Mouse (Mus musculus): ENCODE data around the gene Socs3. TPM values are rescaled to one million over a fixed set of nuclear protein-coding genes. Genes with fewer than 3 reads are reported as not detected.

The Socs3 gene
- total RNA-seq (2021), result 1 to 10 TPM; 3.7 to 5.8 TPM

DNA sequence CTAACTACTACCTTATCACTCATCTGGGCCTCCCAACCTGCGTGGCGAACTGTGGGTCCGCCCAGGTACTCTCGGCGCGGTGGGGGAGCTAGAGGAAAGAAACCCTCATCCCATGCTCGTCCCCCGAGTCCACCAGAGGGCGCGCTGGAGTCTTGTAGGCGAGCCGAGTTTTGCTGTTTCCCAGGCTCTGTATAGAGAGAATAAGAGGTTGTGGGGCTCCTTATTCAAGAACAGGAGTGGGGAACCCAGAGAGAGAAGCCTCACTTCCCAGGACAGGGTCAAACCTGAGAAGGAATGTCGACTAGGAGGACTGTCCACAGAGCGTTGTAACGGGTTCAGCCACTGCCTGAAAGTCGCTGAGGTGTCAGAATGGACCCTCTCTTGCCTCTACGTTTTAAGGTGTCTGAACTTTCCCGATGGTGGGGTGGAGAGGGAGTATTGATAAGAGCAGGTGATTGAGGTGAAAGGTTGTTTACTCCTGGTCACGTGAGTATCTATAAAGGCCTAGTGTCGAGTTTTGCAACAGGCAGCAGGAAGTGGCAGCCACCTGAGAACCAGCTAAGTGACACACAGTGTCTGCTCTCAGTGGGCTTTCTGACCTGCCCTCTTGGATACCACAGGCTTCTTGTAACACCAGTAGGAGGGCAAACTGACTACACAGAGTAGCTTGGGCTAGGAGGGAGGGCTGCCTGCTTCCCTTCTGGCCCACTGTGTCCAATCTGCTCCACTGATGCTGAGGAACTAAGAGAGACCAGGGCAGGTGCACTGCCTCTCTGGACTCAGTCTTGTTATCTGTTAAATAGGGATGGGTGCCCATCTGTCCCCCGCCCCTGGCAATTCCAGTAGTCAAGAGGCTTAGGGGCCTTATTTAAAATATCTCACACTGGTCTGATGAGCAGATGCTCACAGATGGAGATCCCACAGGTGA, at the start of gene Socs3:
TSS of gene Socs3 (minus strand) at position 103 of the 928 bp plus-strand sequence.
- peak; percentile 94 to 97 for DNase-seq
- intact Hi-C loops (cut with DNase I), result loop anchor here (1.0 to 5.0 kb wide), 4 partner anchors 51 to 132 kb away; no protein-coding TSS in a partner anchor

DNA sequence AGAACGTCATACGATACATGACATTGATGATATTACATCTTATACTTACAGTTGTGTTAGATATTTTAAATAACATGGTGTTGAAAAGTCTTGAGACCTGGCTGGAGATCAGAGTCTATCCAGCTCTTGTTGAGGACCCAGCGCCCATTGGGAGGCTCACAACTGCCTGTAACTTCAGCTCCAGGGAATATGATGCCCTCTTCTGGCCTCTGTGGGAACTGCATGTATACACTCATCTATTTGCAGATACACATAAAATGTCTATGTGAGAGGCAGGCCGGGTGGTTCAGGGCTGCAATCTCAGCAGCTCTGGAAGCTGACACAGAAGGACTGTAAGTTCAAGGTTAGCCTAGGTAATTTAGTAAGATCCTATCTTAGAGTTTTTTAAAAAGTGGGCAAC, 48.5 kb upstream of the Socs3 start:
- intact Hi-C loops (cut with DNase I), result no loop called here
- DNase-seq, result no peak

DNA sequence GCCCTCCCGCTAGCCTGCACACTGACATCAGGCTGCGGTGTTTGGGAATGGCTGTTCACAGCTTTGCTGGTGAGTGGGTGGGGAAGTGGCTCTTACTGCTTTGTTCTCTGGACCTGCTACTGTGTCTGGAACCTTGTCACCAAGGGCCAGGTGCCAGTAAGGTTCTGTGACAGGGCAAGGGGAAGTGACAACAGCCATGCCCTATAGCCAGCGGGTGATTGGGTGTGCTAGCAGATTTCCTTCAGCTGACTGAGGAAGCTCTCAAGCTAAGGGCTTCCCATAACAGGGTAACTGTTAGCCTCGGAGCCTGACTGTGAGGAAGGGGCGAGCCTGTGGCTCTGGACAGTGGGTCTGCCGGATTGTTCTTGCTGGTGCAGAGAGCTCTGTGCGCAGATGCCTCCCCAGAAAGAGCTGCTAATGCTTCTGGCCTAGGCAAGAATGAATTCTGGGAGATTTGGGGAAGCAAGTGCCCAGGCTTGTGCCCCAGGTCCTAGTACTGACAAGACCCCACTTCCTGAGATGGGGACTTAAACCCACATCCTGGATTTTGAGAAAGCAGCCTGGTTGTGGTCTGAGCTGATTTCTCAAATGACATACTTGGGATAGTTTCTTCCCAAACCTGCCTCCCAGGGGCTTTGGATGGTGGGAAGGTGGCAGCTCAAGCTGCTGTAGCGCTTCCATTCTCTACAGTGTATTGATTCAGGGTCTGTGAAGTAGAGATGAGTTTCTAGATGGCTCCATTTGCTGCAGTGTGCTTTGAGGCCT, 45.7 kb upstream of the Socs3 start:
- intact Hi-C loops (cut with DNase I), result no loop called here
- no peak for DNase-seq

DNA sequence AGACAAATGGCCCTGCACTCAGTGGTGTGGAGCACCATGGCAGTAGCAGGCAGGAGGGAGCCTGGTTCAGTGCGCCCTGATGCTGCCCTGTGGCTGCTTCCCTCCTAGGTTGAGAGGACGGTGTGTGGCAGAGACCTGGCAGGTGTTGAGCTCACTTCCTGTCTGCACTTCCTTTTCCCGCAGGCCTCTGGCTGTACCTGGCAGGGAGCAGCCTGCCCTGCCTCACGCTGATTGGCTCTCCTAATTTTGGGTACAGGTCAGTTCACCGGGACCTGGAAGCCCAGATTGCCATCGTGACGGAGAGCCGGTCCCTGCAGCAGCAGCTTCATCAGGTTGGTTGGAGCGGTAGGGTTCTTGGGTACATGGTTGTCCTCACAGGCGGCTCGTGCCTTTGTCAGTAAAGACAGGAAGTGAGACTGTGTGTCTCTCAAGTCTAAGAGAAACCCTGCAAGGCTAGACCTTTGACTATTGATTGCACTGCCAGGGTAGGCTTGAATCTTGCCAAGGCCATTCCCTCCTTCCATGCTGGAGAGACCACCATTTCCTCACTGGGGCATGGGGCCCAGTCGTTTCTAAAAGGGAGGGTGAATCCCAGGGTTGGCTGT, 44.6 kb upstream of the Socs3 start:
- no peak for DNase-seq
- intact Hi-C loops (cut with DNase I), result no loop called here

DNA sequence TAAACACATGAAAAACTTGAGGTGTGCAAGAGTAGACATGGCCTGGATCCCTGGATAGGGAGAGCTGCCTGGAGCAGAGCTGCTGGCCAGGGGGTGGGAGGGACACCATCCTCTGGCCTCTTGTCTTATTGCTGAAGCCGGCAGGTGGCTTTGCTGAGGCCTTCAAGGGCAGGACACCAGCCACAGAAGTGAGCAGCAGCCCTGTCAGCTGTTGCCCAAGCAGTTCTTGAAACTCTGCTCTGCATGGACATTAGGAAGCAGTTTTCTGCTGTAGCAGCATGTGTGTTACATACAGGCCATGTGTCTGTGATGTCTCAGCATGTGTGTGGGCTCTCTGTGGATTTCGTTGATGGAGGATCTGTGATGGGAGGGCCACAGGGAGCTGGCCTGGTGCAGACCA, 43.5 kb upstream of the Socs3 start:
- intact Hi-C loops (cut with DNase I), result no loop called here
- DNase-seq, result no peak

DNA sequence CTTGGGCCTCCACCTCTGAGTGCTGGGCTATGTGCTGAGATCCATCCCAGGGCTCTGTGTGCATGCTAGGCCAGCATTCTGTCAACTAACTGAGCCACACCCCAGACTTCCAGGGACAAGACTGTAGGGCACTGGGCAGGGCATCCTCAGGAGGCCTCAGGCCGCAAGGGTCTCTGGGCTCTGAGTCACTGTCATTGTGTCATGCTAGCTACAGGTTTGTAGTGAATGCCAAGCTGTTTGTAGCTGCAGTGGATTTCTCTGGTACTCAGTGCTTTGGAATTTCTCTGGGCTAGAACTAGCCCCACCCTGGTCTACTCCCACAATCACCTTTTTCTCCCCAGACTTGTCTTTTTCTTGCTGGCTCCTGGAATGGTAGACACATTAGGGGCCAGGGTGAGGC, 42.7 kb upstream of the Socs3 start:
- intact Hi-C loops (cut with DNase I), result no loop called here

DNA sequence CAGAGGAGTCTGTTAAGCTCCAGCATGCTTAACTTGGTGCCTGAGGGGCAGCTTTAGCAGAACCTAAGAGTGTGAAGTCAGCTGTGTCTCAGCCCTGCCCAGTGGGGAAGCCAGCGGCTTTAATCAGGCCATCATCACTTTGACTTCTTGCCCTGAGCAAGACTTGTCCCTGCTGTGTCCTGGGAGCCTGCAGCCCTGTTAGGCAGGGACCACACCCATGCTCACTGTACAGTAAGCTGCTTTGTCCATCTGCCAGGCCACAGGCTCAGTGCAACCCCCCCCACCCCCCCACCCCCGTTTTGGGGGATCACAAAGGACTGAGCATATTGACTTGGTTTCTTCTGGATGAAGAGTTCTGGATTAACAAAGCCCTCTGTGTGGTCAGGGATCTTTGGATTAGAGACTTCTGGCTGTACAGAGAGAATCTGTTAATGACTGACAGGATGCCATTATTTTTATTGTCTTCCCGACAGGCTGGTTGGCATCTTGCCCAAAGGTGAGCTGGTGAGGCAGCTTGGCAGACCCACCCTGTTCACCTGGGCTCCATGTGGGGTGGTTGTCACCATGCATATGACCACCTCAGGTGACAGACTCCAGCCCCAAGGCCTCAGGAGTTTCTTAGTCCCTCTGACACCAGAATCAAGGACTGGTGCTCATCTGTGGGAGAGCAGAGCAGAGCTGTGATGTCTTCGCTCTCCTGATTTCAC, 40.2 kb upstream of the Socs3 start:
- intact Hi-C loops (cut with DNase I), result no loop called here
- no peak for DNase-seq

More for the DNA sequence above, 42.7 kb upstream of the Socs3 start:
- no peak for DNase-seq

DNA sequence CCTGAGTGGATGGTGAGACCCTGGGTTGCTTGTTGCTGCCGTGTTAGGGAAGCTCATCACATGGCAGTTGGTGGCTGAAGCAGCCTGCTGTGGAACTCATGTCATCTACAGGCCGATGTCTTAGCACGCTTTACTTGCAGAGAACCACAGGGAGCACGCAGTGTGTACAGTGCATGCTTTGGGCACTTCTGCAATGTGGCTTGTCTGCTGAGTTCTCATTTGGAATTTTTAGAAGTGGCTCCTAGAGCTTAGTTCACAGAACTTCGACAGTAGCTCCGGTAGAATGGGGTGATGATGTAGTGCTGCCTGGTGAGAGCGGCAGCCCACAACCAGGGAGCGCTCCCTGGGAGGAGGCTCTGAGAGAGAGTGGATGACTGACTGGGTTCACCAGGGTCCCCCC, 39.0 kb upstream of the Socs3 start:
- intact Hi-C loops (cut with DNase I), result no loop called here
- DNase-seq, result no peak

DNA sequence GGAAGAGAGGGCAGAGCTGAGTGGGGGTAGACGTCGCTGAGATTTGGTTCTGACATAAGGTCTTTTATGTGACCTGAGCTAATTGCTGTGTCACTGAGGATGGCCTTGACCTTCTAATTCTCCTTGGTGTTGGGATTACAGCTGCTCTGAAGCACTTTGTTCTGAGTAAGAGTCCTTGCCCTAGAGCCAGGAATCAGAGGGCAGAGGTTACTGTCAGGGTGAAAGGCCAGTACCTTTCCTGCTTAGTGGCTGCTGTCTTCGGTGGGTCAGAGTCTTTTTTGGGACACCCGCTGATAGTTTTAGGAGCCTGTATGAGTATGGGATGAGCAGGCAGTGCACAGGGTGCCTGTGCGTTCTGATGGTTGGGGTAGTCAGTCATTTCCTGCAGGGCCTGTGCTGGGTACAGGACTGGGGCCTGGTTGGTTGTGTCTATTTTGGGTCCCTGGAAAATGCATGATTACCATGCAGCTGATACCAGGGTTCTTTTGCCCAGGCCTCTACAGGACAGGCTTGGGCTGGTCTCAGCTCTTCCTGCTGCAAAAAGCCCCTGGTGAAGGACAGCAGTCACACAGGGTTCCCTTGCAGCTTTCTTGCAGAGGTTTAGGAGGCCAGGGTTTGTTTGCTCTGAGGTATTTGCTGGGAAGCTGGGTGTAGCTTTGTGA, 38.4 kb upstream of the Socs3 start:
- intact Hi-C loops (cut with DNase I), result no loop called here
- no peak for DNase-seq

DNA sequence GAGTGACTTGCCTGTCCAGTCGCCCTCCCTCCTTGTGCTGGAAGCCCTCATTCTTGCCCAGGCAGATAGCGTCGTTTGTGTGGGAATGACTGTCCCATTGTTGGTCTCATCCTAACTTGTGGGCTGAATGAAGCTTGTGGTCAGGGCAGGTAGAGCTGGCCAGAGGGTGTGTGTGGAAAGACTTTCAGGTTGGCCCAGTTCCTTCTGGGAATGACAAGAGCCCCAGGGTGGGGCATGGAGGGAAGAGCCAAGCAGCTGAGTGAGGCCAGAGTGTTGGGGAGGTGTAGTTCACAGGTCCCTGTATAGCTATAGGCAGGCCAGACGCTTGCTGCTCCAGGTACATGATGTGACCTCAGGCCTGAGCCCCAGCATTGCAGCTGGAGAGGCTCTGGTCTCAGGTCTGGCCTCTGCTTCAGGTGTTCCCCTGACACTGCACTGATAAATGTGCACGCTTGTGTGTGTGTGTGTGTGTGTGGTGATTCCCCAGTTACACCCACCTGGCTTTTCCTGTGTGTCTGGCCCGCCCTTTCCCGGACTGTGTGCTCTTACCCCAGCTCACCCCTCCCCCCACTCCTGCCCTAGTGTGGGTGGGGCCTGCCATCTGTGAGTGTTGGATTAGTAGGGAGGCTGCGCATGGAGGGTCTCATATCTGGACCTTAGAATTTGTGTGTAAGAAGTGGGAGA, 37.8 kb upstream of the Socs3 start:
- intact Hi-C loops (cut with DNase I), result no loop called here

DNA sequence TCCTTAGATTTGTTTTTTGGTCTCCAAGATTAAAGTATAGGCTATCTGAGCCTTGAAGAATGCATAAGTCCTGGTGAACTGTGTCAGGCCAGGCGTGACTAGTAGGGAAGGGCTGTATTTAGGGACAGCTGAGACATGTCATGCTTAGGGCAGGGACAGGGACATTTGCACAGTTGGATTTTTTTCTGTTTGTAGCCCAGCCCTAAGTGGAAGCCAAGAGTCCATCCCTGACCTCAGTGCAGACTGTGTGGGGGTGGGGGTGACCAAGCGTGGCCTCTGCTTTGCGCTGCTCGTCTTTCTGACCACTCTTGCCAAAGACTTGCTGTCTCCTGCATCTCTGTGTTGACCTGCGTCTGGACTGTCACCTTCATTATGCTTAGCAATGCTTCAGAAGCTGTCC, 34.4 kb upstream of the Socs3 start:
- peak in 1 of 2 experiments; percentile 44 for DNase-seq
- intact Hi-C loops (cut with DNase I), result no loop called here

More for the DNA sequence above, 37.8 kb upstream of the Socs3 start:
- no peak for DNase-seq

DNA sequence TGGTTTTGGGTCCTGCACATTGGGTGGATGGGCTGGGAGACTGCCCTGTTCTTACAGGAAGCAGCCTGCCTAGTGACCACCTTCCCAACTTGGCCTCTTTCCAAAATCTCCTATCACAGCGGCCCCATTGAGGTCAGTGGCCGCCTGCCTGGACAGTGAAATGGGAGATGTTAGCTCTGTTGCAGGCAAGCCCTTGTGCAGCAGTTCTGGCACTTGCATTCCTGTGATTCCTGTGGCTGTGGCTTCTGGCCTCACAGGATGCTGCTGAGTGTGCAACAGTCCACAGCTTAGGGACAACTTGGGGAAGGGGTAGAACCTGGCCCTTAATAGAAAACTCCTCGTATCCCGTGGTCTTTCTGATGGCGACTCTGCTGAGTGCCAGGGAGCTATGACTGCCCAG, 33.9 kb upstream of the Socs3 start:
- intact Hi-C loops (cut with DNase I), result no loop called here
- DNase-seq, result no peak

DNA sequence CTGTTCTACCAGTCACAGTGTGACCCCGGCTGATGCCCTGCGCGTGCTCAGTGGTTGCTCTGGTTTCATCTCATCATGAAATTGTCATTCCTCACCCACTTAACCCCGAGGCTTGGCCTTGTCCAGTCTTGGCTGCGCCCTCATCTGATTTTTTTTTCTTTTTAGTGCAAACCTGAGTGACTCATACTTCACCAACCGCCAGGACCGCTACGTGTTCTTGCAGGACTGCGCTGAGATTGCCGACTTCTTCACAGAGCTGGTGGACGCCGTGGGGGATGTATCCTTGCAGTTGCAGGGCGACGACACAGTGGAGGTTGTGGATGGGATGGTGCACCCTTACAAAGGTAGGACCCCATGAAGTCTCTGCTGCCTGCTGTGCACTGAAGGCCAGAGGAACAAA, 33.3 kb upstream of the Socs3 start:
- intact Hi-C loops (cut with DNase I), result no loop called here
- no peak for DNase-seq

DNA sequence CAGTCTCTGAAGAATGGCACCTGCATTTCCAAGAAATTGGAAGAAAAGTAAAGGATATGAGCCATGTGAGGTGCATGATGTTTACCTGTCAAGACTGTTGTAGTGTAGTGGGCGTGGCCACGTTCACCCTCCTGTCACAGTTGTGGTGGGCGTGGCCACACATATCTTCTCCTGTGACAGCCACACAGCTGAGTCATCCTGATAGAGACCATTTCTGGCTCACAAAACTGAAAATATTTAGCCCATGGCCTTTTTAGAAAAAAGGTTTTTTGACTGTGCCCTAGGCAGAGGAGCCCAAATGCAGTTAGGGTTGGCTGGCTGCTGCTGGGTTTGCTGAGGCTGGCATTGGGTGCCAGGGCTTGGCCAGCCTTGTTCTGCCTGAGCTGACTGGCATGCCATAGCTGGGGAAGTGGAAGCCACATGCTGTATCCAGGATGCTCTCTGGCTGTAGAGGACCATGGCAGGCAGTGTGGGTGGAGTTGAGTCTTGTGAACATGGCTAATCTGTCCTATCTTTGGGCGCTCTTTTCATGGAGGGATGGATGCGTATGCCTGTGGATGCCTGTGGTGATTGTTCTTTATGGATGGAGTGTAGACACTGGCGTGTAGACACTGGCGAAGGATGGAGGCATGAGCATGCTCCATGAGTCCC, 30.8 kb upstream of the Socs3 start:
- DNase-seq, result no peak
- intact Hi-C loops (cut with DNase I), result no loop called here

DNA sequence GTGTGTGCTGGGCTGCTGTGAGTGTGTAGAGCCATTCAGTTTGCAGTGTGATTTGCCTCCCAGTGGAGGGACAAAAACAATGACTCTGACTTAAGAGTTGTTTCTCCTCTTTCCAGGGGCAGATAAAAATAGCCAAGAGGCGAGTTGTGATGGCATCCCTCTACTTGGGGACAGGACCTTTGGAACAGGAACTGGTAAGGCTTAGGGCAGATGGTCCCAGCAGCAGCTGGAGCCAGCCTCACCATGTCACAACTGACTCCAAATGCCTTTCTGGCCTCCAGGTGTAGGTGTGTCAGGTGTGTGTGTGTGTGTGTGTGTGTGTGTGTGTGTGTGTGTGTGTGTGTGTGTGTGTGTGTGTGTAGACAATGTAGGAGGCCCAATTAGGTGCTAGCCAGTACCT, 30.2 kb upstream of the Socs3 start:
- intact Hi-C loops (cut with DNase I), result no loop called here
- no peak for DNase-seq

DNA sequence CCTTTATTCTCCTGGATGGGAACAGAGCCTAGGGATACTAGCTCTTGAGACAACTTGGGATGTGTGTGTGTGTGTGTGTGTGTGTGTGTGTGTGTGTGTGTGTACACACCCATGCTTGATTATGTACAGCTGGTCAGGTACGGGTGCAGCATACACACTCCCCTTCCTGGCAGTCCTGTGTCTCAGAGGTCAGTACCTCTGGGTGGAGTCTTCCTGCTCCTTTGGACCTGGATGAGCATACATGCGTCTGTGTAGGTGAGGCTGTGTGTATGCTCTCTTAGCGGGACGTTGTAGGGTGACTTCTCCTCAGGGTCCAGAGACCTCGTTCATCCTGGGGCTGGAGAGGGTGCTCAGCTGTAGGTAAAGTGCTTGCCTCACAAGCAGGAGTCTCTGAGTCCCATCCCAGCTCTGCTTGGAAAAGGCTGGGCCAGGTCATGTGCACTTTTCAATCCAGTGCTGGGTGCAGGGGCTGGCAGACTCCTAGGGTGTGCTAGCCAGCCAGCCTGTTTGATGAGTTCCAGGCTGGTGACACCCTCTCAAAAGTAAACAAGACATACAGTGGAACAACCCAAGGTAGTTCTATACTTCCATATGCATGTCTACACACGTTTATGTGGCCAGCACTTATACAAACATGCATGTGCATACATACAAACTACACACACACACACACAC, 29.6 kb upstream of the Socs3 start:
- no peak for DNase-seq

DNA sequence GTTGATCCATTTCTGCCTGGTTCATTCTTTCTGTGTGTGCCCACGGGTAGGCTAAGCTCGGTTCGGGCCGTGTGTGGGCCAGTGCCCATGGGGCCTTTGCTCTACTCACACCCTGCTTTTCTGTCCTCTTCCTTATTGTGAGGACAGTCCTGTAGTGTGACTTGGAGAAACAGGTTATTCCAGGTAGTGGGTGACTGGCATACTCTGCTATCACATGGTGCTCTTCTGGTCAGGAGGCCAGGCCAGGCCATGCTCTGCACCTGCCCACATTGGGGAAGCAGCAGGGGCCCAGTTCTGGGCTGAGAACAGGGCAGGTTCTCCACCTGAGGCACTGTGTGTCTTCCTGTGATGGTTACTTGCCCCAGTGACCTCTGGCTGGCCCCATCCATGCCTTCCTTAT, 28.5 kb upstream of the Socs3 start:
- intact Hi-C loops (cut with DNase I), result no loop called here
- DNase-seq, result no peak

More for the DNA sequence above, 29.6 kb upstream of the Socs3 start:
- intact Hi-C loops (cut with DNase I), result no loop called here

DNA sequence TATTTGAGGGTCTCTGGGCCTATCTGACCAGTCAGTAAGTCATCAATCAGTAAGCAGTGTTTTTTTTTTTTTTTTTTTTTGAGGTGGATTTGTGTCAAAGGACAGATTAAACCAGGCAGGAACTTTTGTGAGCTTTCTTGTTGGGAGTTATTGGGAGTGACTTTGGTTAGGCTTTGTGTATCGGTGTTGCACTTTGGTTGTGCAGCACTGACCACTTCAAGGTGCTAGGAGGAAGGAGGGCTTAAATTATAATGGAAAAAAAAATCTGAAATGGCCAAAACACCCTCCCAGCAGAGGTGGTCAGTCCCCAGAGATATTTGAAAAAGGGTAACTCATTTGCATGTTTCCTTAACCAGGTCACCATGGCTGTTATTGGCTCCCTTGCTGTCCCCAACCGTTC, 27.2 kb upstream of the Socs3 start:
- intact Hi-C loops (cut with DNase I), result no loop called here
- no peak for DNase-seq

DNA sequence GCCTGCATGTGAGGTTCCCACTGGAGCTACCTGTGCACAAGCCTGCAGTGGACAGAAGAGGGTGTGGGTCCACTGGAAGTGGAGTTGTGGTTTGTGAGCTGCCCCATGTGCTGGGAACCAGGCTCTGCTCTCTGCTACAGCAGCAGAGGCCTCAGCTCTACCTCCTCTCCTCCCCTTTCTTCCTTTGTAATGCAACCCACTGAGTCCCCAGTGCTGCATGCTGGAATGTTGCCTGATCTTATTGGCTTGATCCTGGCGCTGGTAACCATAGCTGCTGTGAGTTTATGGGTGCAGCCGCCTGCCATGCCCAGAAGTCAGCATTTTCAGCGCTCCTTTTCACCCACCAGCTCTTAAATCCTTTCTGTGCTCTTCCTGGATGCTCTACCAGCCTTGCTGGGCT, 26.2 kb upstream of the Socs3 start:
- DNase-seq, result no peak
- intact Hi-C loops (cut with DNase I), result no loop called here

Measured in heart, postnatal 10 days (tissue).